Mouse (Mus musculus): ENCODE measurements around the gene Tceanc2. TPM values are rescaled to one million over a fixed set of nuclear protein-coding genes. Genes with fewer than 3 reads are reported as not detected.

The Tceanc2 gene
- polyA plus RNA-seq, 1 experiment = 15.6 TPM

DNA sequence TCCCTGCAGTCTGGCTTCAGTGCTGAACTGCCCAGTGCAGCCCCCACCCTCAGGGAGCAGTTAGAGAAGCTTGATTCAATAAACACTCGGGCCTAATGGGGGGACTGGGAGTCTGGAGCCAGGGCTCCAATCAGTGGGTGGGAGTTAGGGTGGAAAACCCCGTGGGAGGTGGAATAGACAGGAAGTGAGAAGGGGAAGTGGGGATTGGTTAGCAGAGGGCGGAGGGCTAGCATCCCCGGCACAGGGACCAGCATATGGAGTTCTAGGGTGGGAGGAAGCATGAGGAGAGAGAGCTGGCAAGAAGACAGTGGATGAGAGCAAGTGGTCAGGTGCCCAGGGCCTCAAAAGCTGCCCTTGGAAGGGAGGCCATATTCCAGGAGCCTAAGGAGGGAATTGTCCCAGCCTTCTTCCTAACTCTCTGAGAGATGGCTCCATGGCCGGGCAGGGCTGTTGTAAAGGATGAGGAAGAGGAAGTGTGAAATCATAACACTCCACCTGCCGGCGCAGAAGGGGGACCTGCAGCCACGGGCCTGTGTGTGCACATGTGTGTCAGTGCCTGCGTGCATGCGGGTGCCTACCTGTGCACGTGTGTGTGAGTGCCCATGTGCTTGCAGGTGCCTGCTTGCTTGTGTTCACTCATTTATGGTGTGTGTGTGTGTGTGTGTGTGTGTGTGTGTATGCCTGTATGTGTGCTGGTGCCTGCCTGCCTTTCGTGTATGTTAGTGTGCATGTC is 34.5 kb upstream of the Tceanc2 start:
- Histone ChIP-seq H3K27me3 (ENCODE audit: control insufficient read depth, insufficient read depth, insufficient read length) (no peaks in the 10 kb centered on the region), H3K4me3 (ENCODE audit: insufficient read depth, poor library complexity, severe bottlenecking) (no peak overlapping the region), H3K36me3 (ENCODE audit: control insufficient read depth, insufficient read depth) (no peaks in the 10 kb centered on the region), H3ac (ENCODE audit: control insufficient read depth, insufficient read length, low read depth) (no peak overlapping the region), H3K79me3 (ENCODE audit: low read depth) (no peaks in the 10 kb centered on the region), H3K79me2 (ENCODE audit: control insufficient read depth, insufficient read depth) (no peaks in the 10 kb centered on the region)
- no peak for TF ChIP-seq CEBPB (IDR thresholded peaks at IDR 0.05; ENCODE audit: low read depth)
- no peak for TF ChIP-seq USF1 (IDR thresholded peaks at IDR 0.05; ENCODE audit: low read depth)
- TF ChIP-seq CTCF (IDR thresholded peaks at IDR 0.05; ENCODE audit: control insufficient read depth, insufficient read depth, insufficient read length) = no peak

DNA sequence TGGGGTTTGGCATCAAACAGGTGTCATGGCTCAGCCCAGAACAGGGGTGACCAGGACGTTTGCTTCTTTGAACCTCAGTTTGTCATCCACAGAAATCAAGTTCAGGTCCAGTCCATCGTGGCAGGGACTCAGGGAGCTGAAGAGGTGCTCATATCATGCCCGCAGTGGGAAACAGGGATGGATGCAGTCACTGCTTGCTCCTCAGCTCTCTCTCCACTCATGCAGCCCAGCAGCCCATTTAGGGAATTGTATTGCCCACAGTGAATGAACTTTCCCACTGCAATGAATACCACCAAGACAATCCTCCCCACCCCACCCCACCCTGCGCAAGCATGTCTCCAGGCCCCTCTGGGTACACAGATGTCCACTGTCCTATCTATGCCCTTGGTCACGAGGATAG is 33.0 kb upstream of the Tceanc2 start:
- no peaks in the 10 kb centered on the region for H3K79me3 ChIP-seq (ENCODE audit: low read depth)
- no peak overlapping the region for H3K4me3 ChIP-seq (ENCODE audit: insufficient read depth, poor library complexity, severe bottlenecking)
- H3K79me2 ChIP-seq (ENCODE audit: control insufficient read depth, insufficient read depth) = no peaks in the 10 kb centered on the region
- TF ChIP-seq CTCF (IDR thresholded peaks at IDR 0.05; ENCODE audit: control insufficient read depth, insufficient read depth, insufficient read length) (no peak), USF1 (IDR thresholded peaks at IDR 0.05; ENCODE audit: low read depth) (no peak), CEBPB (IDR thresholded peaks at IDR 0.05; ENCODE audit: low read depth) (no peak), FOSL1 (IDR thresholded peaks at IDR 0.05; ENCODE audit: insufficient read depth, low read length, poor library complexity, severe bottlenecking) (no peak)
- H3K27me3 ChIP-seq (ENCODE audit: control insufficient read depth, insufficient read depth, insufficient read length) = no peaks in the 10 kb centered on the region
- H3ac ChIP-seq (ENCODE audit: control insufficient read depth, insufficient read length, low read depth) = no peak overlapping the region
- no peaks in the 10 kb centered on the region for H3K36me3 ChIP-seq (ENCODE audit: control insufficient read depth, insufficient read depth)

DNA sequence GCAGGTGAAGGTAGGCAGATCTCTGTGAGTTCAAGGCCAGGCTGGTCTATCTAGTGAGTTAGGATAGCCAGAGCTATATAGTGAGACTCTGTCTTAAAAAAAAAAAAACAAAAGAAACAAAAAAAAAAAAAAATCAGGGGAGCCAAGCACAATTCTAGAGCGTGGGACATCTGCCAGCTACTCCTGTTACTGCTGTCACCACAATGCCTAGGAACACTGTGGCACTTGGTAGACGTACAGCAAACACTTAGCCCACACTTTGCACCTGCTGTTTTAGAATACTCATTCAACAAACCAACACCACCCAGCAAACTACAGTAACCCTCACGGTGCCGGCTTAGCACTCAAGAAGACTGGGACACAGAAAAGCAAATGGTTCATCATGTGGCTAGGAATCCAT is 32.5 kb upstream of the Tceanc2 start:
- no peaks in the 10 kb centered on the region for H3K27me3 ChIP-seq (ENCODE audit: control insufficient read depth, insufficient read depth, insufficient read length)
- TF ChIP-seq MAX (IDR thresholded peaks at IDR 0.05) = no peak
- TF ChIP-seq CEBPB (IDR thresholded peaks at IDR 0.05; ENCODE audit: low read depth) = no peak
- no peak for TF ChIP-seq CTCF (IDR thresholded peaks at IDR 0.05; ENCODE audit: control insufficient read depth, insufficient read depth, insufficient read length)
- TF ChIP-seq FOSL1 (IDR thresholded peaks at IDR 0.05; ENCODE audit: insufficient read depth, low read length, poor library complexity, severe bottlenecking) = no peak
- TF ChIP-seq MYOG (IDR thresholded peaks at IDR 0.05; ENCODE audit: control insufficient read depth, extremely low read depth, insufficient read length) = no peak
- no peak for TF ChIP-seq USF1 (IDR thresholded peaks at IDR 0.05; ENCODE audit: low read depth)
- no peak for TF ChIP-seq MYOD1 (IDR thresholded peaks at IDR 0.05; ENCODE audit: control insufficient read depth, insufficient read length, low read depth)
- no peaks in the 10 kb centered on the region for H3K79me3 ChIP-seq (ENCODE audit: low read depth)
- H3K4me3 ChIP-seq (ENCODE audit: insufficient read depth, poor library complexity, severe bottlenecking) = no peak overlapping the region
- no peaks in the 10 kb centered on the region for H3K79me2 ChIP-seq (ENCODE audit: control insufficient read depth, insufficient read depth)
- no peak overlapping the region for H3ac ChIP-seq (ENCODE audit: control insufficient read depth, insufficient read length, low read depth)
- no peaks in the 10 kb centered on the region for H3K36me3 ChIP-seq (ENCODE audit: control insufficient read depth, insufficient read depth)

DNA sequence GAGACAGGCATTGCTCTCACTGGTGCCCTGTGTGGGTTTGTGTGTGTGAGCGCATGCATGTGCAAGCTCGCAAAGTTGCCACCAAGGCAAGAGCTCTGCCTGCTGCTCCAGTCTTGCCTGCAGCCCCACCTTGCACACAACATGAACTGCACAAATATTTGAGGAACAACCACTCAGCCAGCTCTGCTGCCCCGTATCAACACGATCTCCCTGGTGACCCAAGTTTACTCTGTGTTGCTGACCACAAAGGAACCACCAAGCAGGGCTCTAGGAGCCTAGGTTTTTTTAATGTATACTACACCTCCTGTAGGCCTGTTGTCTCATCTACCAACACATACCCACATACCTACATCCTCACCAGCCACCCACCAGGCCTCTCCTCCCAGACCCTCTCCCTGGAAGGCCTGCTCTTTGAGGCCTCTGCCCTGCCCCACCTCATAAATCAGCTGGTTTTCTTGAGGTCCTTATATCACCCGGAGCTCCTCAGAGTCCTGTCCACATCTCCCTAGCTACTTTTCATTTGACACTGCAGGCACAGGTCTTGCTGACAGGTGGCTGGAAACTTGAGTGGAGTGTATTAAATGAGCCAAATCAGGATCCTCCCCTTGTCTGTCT is 31.7 kb upstream of the Tceanc2 start:
- H3K27me3 ChIP-seq (ENCODE audit: control insufficient read depth, insufficient read depth, insufficient read length) = no peaks in the 10 kb centered on the region
- TF ChIP-seq MYOD1 (IDR thresholded peaks at IDR 0.05; ENCODE audit: control insufficient read depth, insufficient read length, low read depth) (no peak), USF1 (IDR thresholded peaks at IDR 0.05; ENCODE audit: low read depth) (no peak)
- H3K79me2 ChIP-seq (ENCODE audit: control insufficient read depth, insufficient read depth) = no peaks in the 10 kb centered on the region
- H3K4me3 ChIP-seq (ENCODE audit: insufficient read depth, poor library complexity, severe bottlenecking) = no peak overlapping the region
- no peaks in the 10 kb centered on the region for H3K36me3 ChIP-seq (ENCODE audit: control insufficient read depth, insufficient read depth)
- no peaks in the 10 kb centered on the region for H3K79me3 ChIP-seq (ENCODE audit: low read depth)
- no peak overlapping the region for H3ac ChIP-seq (ENCODE audit: control insufficient read depth, insufficient read length, low read depth)

DNA sequence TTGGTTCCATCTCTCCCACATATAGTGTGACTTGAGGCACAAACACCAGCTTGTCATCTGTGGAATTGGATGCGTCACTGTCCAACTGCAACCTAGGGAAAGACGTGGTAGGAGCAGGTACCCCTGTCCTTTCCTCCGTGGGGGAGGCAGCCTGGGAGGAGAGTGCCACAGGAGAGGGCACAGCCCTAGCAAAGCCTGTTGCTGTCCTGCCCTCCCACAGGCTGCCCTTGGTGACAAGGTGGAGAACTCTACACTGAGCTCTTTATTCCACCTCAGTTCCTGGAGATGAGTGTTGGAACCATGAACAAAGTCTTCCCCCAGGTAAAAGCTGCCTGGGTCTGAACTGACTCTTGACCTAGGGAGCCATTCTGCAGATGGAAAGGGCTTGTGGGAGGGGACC is 30.0 kb upstream of the Tceanc2 start, which contains the start of gene Ldlrad1:
TSS of gene Ldlrad1 (plus strand) at position 301 of the 400 bp plus-strand sequence.
- Histone ChIP-seq H3K4me3 (ENCODE audit: insufficient read depth, poor library complexity, severe bottlenecking) (no peak within 1 kb of the TSS), H3ac (ENCODE audit: control insufficient read depth, insufficient read length, low read depth) (no peak within 1 kb of the TSS), H3K79me3 (ENCODE audit: low read depth) (no peaks in the 10 kb centered on the region), H3K27me3 (ENCODE audit: control insufficient read depth, insufficient read depth, insufficient read length) (no peaks in the 10 kb centered on the region), H3K79me2 (ENCODE audit: control insufficient read depth, insufficient read depth) (no peaks in the 10 kb centered on the region), H3K36me3 (ENCODE audit: control insufficient read depth, insufficient read depth) (no peaks in the 10 kb centered on the region)
- TF ChIP-seq FOSL1 (IDR thresholded peaks at IDR 0.05; ENCODE audit: insufficient read depth, low read length, poor library complexity, severe bottlenecking) = no peak
- TF ChIP-seq USF1 (IDR thresholded peaks at IDR 0.05; ENCODE audit: low read depth) = no peak
- no peak for TF ChIP-seq CTCF (IDR thresholded peaks at IDR 0.05; ENCODE audit: control insufficient read depth, insufficient read depth, insufficient read length)

DNA sequence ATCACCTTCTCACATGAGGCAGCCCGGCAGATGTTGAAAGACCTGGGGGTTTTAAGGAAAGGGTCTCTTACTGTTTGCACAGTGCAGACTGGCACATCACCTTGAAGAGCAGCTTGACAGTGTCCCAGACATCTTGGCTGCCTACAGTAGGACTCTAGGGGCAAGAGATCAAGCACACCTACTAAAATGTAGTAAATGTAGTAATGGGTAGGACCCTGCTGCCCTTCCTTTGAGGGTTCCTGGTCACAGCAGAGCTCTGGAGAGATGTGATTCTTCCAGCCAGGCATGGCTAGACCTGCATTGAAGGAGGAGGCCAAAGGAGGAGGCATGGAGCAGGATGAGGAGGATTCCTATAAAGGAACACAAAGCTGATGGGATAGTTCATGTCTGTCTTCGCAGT is 28.1 kb upstream of the Tceanc2 start:
- no peak for TF ChIP-seq MYOD1 (IDR thresholded peaks at IDR 0.05; ENCODE audit: control insufficient read depth, insufficient read length, low read depth)
- TF ChIP-seq CTCF (IDR thresholded peaks at IDR 0.05; ENCODE audit: control insufficient read depth, insufficient read depth, insufficient read length) = no peak
- no peak for TF ChIP-seq CEBPB (IDR thresholded peaks at IDR 0.05; ENCODE audit: low read depth)
- no peak for TF ChIP-seq USF1 (IDR thresholded peaks at IDR 0.05; ENCODE audit: low read depth)
- Histone ChIP-seq H3K79me3 (ENCODE audit: low read depth) (no peaks in the 10 kb centered on the region), H3K36me3 (ENCODE audit: control insufficient read depth, insufficient read depth) (peaks cover 14% of the 10 kb centered on the region), H3K79me2 (ENCODE audit: control insufficient read depth, insufficient read depth) (no peaks in the 10 kb centered on the region), H3K4me3 (ENCODE audit: insufficient read depth, poor library complexity, severe bottlenecking) (no peak overlapping the region), H3ac (ENCODE audit: control insufficient read depth, insufficient read length, low read depth) (no peak overlapping the region), H3K27me3 (ENCODE audit: control insufficient read depth, insufficient read depth, insufficient read length) (no peaks in the 10 kb centered on the region)
